Mouse (Mus musculus) ES-Bruce4 (cell line): ENCODE results near the gene Olfr1404. TPM values are rescaled to one million over a fixed set of nuclear protein-coding genes. Genes with fewer than 3 reads are reported as not detected.

ENCODE experiments used
- H3K27ac ChIP-seq: 2 replicates; pipeline ENCODE4 v1.5.1; 2012; ENCODE audit warnings: low read length, inconsistent platforms; ENCODE audit not compliant: insufficient read depth
- H3K27me3 ChIP-seq: 2 replicates; pipeline ENCODE4 v1.6.1; 2012; ENCODE audit warnings: mild to moderate bottlenecking, low read length, inconsistent platforms; ENCODE audit not compliant: control insufficient read depth, poor library complexity, insufficient read depth, severe bottlenecking
- H3K36me3 ChIP-seq: 2 replicates; pipeline ENCODE4 v1.6.1; 2012; ENCODE audit warnings: inconsistent platforms, mild to moderate bottlenecking, low read length, moderate library complexity; ENCODE audit not compliant: control insufficient read depth, poor library complexity, insufficient read depth, severe bottlenecking
- H3K4me1 ChIP-seq: one replicate; pipeline ENCODE4 v1.8.1; 2011; ENCODE audit warnings: low read length; ENCODE audit not compliant: control insufficient read depth, insufficient read depth
- H3K4me3 ChIP-seq: 2 replicates; pipeline ENCODE4 v1.5.1; 2011; ENCODE audit warnings: low read depth, mild to moderate bottlenecking, low read length
- H3K9ac ChIP-seq: 2 replicates; pipeline ENCODE4 v1.6.1; 2012; ENCODE audit warnings: low read depth, mild to moderate bottlenecking, inconsistent platforms; ENCODE audit not compliant: poor library complexity, severe bottlenecking
- H3K9me3 ChIP-seq: replicated peaks from 2 replicates; pipeline ENCODE4 v1.6.1; 2012; ENCODE audit warnings: mild to moderate bottlenecking, low read length, inconsistent platforms; ENCODE audit not compliant: control insufficient read depth, poor library complexity, insufficient read depth, severe bottlenecking
- CTCF ChIP-seq: IDR thresholded peaks from one replicate; pipeline ENCODE4 v1.8.1; 2011; ENCODE audit warnings: low read depth, low read length
- EP300 ChIP-seq: IDR thresholded peaks from 2 replicates; pipeline ENCODE4 v1.6.1; 2011; ENCODE audit warnings: low read depth, low read length; ENCODE audit not compliant: insufficient read depth
- POLR2A ChIP-seq: IDR thresholded peaks from one replicate; pipeline ENCODE4 v1.8.1; 2011; ENCODE audit warnings: low read length; ENCODE audit not compliant: insufficient read depth
- polyA plus RNA-seq: library from polyadenylated mRNA; stranded (reverse); fragments of >200 nt; gene quantifications from 2 replicates; pipeline ENCODE4 v1.2.4, GENCODE M21; 2011; ENCODE audit warnings: low read depth; ENCODE audit not compliant: missing spikeins, insufficient read depth, insufficient read length

Gene Olfr1404
- polyA plus RNA-seq: not detected in 2 replicates

DNA sequence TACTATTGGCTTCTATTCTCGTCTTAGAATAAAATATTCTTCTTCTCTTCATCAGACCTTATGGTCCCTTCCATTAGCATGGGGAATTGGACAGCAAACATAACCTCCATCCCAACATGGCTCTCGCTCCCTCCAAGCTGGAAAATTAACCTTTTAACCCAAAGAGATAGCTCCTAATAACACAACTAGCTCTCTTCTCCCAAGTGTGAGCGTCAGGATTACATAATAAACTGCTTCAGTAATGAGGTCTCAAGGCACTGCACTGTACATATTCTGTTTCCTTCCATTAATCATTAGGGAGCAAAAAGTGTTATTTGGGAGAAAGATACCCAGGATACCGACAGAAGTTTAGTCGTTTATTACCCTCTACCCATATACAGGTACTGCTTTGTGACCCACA, at the start of gene Olfr1404:
Olfr1404 (plus strand) TSS at position 301 of the 400 bp plus-strand sequence.
- TF ChIP-seq POLR2A (no peak), CTCF (no peak), EP300 (no peak)
- no peaks in the 10 kb centered on the region for H3K27me3 ChIP-seq
- no peak within 1 kb of the TSS for H3K4me3 ChIP-seq
- H3K4me1 ChIP-seq: no peaks in the 10 kb centered on the region
- H3K27ac ChIP-seq: no peak within 1 kb of the TSS
- H3K9me3 ChIP-seq: no peaks in the 10 kb centered on the region
- no peak within 1 kb of the TSS for H3K9ac ChIP-seq
- H3K36me3 ChIP-seq: no peaks in the 10 kb centered on the region

DNA sequence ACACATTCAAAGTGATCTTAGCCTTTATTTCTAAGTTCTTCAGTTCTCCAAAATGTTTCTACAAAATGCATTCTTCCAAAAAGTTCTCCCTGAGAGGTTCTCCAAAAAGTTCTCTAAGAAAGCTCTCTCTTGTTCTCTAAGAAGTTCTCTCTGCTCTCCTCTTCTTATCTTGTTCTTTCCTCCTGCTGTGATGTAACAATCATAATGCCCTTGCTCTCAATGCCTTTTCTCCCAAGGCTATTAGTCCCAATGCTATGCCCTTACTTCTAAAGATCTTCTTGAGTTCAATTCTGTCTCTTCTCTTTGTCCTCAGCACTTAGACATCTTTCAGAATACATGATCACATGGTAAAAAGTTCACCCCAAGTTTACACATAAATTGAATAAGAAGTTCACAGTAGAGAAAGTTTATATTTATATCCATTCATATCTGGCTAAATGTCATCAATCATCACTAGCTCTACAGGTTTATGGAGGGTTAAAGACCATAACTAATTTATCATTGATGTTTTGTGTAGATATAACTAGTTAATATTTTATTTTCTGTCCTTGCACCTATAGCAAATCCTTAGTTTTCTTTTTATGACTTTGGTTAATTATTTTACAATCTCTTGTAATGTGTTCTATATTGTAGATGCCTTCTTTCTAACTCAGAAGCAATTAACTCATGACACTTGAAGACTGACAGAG, 37.9 kb upstream of the Olfr1404 start:
- Histone ChIP-seq H3K4me3 (no peak overlapping the region), H3K9ac (no peak overlapping the region), H3K36me3 (no peaks in the 10 kb centered on the region), H3K4me1 (no peaks in the 10 kb centered on the region), H3K27me3 (no peaks in the 10 kb centered on the region), H3K27ac (no peak overlapping the region), H3K9me3 (no peaks in the 10 kb centered on the region)
- TF ChIP-seq EP300: no peak
- TF ChIP-seq POLR2A: no peak
- no peak for TF ChIP-seq CTCF

DNA sequence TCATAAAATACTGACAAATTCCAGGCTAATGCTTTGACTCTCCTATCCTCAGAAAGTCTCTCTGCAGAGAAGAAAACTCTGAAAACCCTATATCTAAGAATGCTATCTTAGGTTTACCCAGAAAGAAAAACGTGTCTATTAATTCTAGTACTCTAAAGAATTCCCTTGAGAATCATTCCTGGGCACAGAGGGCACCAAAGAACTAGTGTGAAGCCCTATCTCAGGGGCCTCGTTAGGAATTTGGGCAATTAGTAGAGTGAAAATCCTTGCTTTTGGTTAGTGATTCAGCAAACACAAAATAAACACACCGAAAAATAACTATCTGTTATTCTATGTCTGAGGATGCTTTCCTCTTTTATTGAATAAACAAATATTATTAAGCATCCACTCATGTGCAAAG, 21.7 kb upstream of the Olfr1404 start, which contains the start of gene Olfr1406:
Olfr1406 (minus strand) TSS at position 101 of the 400 bp plus-strand sequence.
- Histone ChIP-seq H3K36me3 (no peaks in the 10 kb centered on the region), H3K9me3 (no peaks in the 10 kb centered on the region), H3K4me1 (no peaks in the 10 kb centered on the region), H3K9ac (no peak within 1 kb of the TSS), H3K4me3 (no peak within 1 kb of the TSS), H3K27me3 (no peaks in the 10 kb centered on the region), H3K27ac (no peak within 1 kb of the TSS)
- no peak for TF ChIP-seq EP300
- TF ChIP-seq POLR2A: no peak
- TF ChIP-seq CTCF: no peak

DNA sequence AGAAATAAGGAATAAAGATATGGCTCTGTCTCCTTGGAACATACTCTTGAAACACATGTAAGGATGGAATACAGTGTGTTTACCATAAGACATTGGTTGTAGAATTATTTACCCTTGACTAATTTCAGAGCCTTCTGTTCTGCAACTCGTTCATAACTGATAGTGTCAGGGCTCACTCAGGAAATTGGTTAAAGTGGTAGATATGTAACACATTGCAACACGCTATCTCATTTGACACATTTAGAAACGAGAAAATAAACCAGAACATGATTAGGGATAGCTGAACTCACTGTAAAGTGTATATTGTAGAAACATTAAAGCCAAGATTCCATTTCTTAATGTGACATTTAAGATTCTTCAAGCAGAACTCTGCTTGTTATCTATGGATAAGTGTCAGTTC, 20.1 kb upstream of the Olfr1404 start:
- Histone ChIP-seq H3K9me3 (no peaks in the 10 kb centered on the region), H3K4me3 (no peak overlapping the region), H3K27ac (no peak overlapping the region), H3K27me3 (no peaks in the 10 kb centered on the region), H3K9ac (no peak overlapping the region), H3K4me1 (no peaks in the 10 kb centered on the region), H3K36me3 (no peaks in the 10 kb centered on the region)
- TF ChIP-seq CTCF (no peak), POLR2A (no peak), EP300 (no peak)

DNA sequence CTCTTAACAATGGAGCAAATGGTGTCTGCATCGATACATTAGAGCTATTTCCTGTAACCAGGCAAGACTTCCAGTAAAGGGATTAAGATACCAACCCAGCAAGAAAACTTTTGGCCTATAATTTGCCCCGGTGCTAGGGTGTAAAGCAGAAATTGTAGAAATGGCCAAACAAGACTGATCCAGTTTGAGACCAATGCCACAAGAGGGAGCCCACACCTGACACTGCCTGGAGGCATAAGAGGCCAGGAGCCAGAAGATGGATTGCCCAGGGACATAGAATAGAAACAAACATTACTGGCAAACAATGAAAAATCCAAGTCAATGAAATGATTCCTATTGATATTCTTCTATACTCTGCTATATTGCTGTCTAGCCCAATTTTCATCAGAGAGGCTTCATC, 15.8 kb upstream of the Olfr1404 start:
- Histone ChIP-seq H3K36me3 (no peaks in the 10 kb centered on the region), H3K27me3 (no peaks in the 10 kb centered on the region), H3K9me3 (no peaks in the 10 kb centered on the region), H3K4me3 (no peak overlapping the region), H3K4me1 (no peaks in the 10 kb centered on the region), H3K9ac (no peak overlapping the region), H3K27ac (no peak overlapping the region)
- TF ChIP-seq CTCF: no peak
- no peak for TF ChIP-seq POLR2A
- no peak for TF ChIP-seq EP300

DNA sequence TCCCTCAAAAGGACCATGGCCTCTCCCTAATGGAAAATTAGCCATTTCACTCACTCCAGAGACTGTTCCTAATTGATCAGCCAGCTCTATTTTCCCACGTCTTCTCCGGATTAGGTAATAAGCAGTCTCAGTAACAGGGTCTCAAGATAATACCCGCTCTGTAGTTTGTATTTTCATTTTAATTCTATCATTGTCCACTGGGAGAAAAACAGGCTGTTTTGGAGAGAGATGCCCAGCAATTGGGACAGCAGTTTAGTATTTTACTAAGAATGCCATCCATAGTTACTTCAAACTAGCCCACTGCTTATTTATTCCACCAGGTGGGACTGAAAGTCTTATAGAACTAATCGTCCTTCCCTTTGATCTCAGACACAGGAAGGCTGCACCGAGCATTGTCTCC, 14.7 kb upstream of the Olfr1404 start, which contains the start of gene Olfr218:
Olfr218 (plus strand) TSS at position 301 of the 400 bp plus-strand sequence.
- Histone ChIP-seq H3K4me3 (no peak within 1 kb of the TSS), H3K36me3 (no peaks in the 10 kb centered on the region), H3K4me1 (no peaks in the 10 kb centered on the region), H3K27me3 (no peaks in the 10 kb centered on the region), H3K9ac (no peak within 1 kb of the TSS), H3K27ac (no peak within 1 kb of the TSS), H3K9me3 (no peaks in the 10 kb centered on the region)
- TF ChIP-seq POLR2A: no peak
